Mouse (Mus musculus) erythroblast, embryonic 14.5 days (primary cell): Measurements from ENCODE around the gene Ddx20.

ENCODE experiments used
- GATA1 ChIP-seq: IDR thresholded peaks from 2 replicates; pipeline ENCODE4 v1.6.1; 2012; ENCODE audit warnings: low read length, inconsistent platforms, mixed read lengths
- TAL1 ChIP-seq: IDR thresholded peaks from 3 replicates; pipeline ENCODE4 v1.6.1; 2012; ENCODE audit warnings: low read length, inconsistent platforms, mixed read lengths

DNA sequence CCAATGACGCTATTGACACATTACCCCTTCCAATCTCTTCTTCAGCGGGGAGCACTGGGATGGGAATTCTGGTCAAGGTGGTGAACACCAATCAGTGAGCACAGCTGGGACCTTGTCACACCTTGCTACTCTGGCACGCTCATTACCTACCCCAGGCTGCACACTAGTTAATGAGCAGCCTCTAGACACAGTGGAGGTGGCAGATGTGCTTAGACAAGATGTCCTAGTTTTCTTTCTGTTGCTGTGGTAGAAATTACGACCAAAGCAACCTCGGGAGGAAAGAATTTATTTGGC is 9.7 kb upstream of the Ddx20 start:
- TF ChIP-seq GATA1 (no peak), TAL1 (no peak)
